Mouse (Mus musculus) layer of hippocampus, adult 9-11 months (tissue): Measurements from ENCODE around the gene Kansl1l.
A peak's percentile ranks its signal among the peaks of the same experiment; 100 is the strongest.
"Not testable (repeated sequence)": the region's sequence is repeated elsewhere in the genome, so short reads cannot be mapped to it uniquely, and the experiment has no call there.

Source experiments
- DNase-seq: peaks from one replicate; pipeline ENCODE4 v3.0.0; 2022

Gene Kansl1l

GRCm38 (mm10) chr1:66816837-66817452 lies 417 bp downstream of the Kansl1l start:
- peak; percentile 90 for DNase-seq

GRCm38 (mm10) chr1:66815941-66816777 lies 1.2 kb downstream of the Kansl1l start:
- peak; percentile 86 for DNase-seq

- DNase-seq = no peak
Observed at GRCm38 (mm10) chr1:66814756-66815155, 2.6 kb downstream of the Kansl1l start.

- no peak for DNase-seq
Observed at GRCm38 (mm10) chr1:66813191-66813590, 4.2 kb downstream of the Kansl1l start.

- no peak for DNase-seq
Observed at GRCm38 (mm10) chr1:66806821-66807220, 10.5 kb downstream of the Kansl1l start.

GRCm38 (mm10) chr1:66805408-66805807 lies 12.0 kb downstream of the Kansl1l start:
- no peak for DNase-seq

GRCm38 (mm10) chr1:66804710-66805109 lies 12.7 kb downstream of the Kansl1l start:
- DNase-seq = no peak

GRCm38 (mm10) chr1:66797962-66798361 lies 19.4 kb downstream of the Kansl1l start:
- DNase-seq = no peak

- no peak for DNase-seq
Observed at GRCm38 (mm10) chr1:66792838-66793466, 24.4 kb downstream of the Kansl1l start.

GRCm38 (mm10) chr1:66782296-66782695 lies 35.1 kb downstream of the Kansl1l start:
- DNase-seq = no peak

GRCm38 (mm10) chr1:66781027-66781426 lies 36.3 kb downstream of the Kansl1l start:
- DNase-seq = no peak

- no peak for DNase-seq
Observed at GRCm38 (mm10) chr1:66778798-66779197, 38.6 kb downstream of the Kansl1l start.

GRCm38 (mm10) chr1:66777878-66778277 lies 39.5 kb downstream of the Kansl1l start:
- DNase-seq = peak; percentile 10

GRCm38 (mm10) chr1:66768764-66769163 lies 48.6 kb downstream of the Kansl1l start:
- DNase-seq = no peak

- no peak for DNase-seq
Observed at GRCm38 (mm10) chr1:66730581-66730980, 86.8 kb downstream of the Kansl1l start.

GRCm38 (mm10) chr1:66712859-66713258 lies 104.5 kb downstream of the Kansl1l start:
- no peak for DNase-seq

GRCm38 (mm10) chr1:66704523-66704922 lies 112.8 kb downstream of the Kansl1l start:
- no peak for DNase-seq

- no peak for DNase-seq
Observed at GRCm38 (mm10) chr1:66702623-66703345, 114.6 kb downstream of the Kansl1l start.

- no peak for DNase-seq
Observed at GRCm38 (mm10) chr1:66701576-66701940, 115.8 kb downstream of the Kansl1l start.

GRCm38 (mm10) chr1:66700693-66701575 lies 116.4 kb downstream of the Kansl1l start, which contains the start of gene Rpe:
Gene Rpe, plus strand, starts transcription at chr1:66700831.
- peak; percentile 94 for DNase-seq

GRCm38 (mm10) chr1:66700149-66700692 lies 117.1 kb downstream of the Kansl1l start:
- no peak for DNase-seq

GRCm38 (mm10) chr1:66699630-66700029 lies 117.7 kb downstream of the Kansl1l start:
- not testable (repeated sequence) for DNase-seq
